Mouse (Mus musculus): ENCODE measurements around the gene Atrnl1.

DNA sequence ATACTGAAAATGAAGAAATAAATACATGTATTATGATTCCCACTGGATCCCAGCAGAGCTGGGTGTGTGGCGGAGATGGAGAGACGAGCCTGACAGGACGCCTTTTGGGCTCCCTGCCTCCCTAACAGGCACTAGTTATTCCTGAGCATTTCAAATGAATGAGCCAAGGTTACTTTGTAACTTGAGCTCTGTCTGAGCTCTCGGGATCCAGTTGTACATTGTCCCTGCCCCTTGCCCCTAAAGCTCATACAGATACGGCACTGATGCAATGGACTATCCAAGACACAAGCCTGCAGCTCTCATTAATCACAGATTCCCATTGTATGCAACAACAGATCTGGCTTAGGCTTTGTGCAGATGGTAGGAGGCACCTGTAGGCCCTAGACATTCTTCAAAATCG lies 464.4 kb downstream of the Atrnl1 start:
- TF ChIP-seq CTCF (IDR thresholded peaks at IDR 0.05; ENCODE audit: low read depth), result no peak
- no peak for TF ChIP-seq EP300 (optimal IDR thresholded peaks at IDR 0.05)

Data from stomach, postnatal 0 days (tissue).